Mouse (Mus musculus): ENCODE measurements around the gene Snrnp25. TPM values are rescaled to one million over a fixed set of nuclear protein-coding genes. Genes with fewer than 3 reads are reported as not detected.

Snrnp25 gene
- polyA plus RNA-seq, 1 experiment from 2014 or later, result 45.6 TPM

DNA sequence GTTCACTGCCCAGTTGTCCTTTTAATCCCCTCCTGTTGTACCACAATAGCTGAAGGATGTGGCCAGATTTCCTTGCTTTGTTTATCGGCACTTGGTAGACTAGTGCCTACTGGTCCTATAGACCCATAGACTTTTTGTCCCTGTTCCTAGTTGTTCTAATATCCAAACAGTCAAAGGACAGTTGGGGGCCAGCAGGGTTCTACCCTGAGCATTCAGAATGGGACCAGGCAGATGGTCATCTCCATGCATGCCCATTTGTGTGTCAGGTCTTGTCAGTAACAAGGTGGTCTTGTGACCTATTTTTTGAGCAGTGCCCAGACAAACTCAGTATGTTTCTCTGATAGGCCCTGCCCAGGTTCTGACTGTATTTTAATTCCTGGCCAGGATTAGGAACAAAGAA lies 21.8 kb downstream of the Snrnp25 start:
- H3K4me1 ChIP-seq, result peaks cover 60% of the 10 kb centered on the region

DNA sequence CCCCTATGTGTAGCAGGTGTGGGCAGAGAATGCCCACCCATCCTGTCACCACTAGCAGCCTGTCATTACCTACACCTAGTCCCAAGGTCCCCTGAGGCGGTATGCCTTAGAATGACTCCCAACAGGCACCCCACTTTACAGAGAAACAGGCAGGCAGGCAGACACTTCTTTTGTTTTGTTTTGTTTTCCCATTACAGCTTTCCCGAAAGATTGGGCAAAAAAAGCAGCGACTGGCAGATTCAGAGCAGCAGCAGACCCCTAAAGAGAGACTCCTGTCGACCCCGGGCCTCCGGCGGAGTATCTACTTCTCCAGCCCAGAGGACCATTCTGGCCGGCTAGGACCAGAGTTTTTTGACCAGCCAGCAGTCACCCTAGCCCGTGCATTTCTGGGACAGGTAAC lies 22.3 kb downstream of the Snrnp25 start:
- 88% methylated on average over 9 of the region's 9 CpGs for WGBS
- H3K9ac ChIP-seq (replicated peaks), result peak overlapping the region; percentile 89
- H3K4me2 ChIP-seq, result peak overlapping the region; percentile 74
- peak overlapping the region; percentile 70; the same call in 1 of the 2 replicates for H3K4me3 ChIP-seq (replicated peaks)
- H3K4me1 ChIP-seq, result peaks cover 55% of the 10 kb centered on the region
- peaks cover 29% of the 10 kb centered on the region for H3K36me3 ChIP-seq
- H3K9me3 ChIP-seq (replicated peaks), result no peaks in the 10 kb centered on the region
- H3K27me3 ChIP-seq (replicated peaks), result peaks cover 11% of the 10 kb centered on the region; the same call in 1 of the 2 replicates
- ATAC-seq (ENCODE audit: low FRiP score), result no peak
- H3K27ac ChIP-seq (replicated peaks), result no peak overlapping the region

More for the DNA sequence above, 21.8 kb downstream of the Snrnp25 start:
- Histone ChIP-seq H3K9ac (replicated peaks) (peak overlapping the region; percentile 89), H3K4me2 (peak overlapping the region; percentile 74), H3K9me3 (replicated peaks) (no peaks in the 10 kb centered on the region), H3K27me3 (replicated peaks) (peaks cover 16% of the 10 kb centered on the region; the same call in 1 of the 2 replicates), H3K27ac (replicated peaks) (peak overlapping the region; percentile 88), H3K36me3 (peaks cover 28% of the 10 kb centered on the region), H3K4me3 (replicated peaks) (peak overlapping the region; percentile 70)
- WGBS, result 44% methylated on average over 1 of the region's 1 CpGs
- no peak; the same call in 1 of the 2 replicates for ATAC-seq (ENCODE audit: low FRiP score)

DNA sequence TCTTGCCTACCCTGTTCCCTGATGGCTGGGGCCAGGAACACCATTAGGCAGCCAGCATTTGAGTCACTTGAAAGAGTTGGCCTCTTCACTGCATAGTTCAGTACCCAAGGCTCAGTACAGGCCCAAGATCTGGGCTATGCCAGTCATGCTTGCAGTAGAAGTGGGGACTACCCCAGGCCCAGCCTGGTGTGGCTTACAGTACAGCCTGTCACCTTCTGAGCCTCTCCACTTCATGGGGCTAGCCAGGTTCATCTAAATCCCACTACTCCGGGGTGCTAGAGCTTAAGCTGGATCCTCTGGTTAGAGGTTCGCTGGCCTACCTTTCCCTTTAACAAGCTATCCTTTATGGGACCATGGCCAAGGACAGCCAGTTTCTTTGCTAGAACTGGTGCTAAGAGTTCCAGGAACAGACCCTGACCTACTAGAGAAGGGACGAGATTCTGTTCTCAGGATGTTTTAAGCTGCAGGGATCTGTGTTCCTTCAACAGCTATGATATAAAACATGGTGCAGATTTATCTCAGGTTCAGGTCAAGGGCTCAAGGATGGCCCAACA lies 23.2 kb downstream of the Snrnp25 start:
- 91% methylated on average over 3 of the region's 3 CpGs for WGBS
- H3K9me3 ChIP-seq (replicated peaks), result no peaks in the 10 kb centered on the region
- H3K27ac ChIP-seq (replicated peaks), result no peak overlapping the region
- H3K36me3 ChIP-seq, result peaks cover 33% of the 10 kb centered on the region
- no peak overlapping the region for H3K4me3 ChIP-seq (replicated peaks)
- peaks cover 49% of the 10 kb centered on the region for H3K4me1 ChIP-seq
- ATAC-seq (ENCODE audit: low FRiP score), result no peak
- peaks cover 5% of the 10 kb centered on the region; the same call in 1 of the 2 replicates for H3K27me3 ChIP-seq (replicated peaks)
- H3K4me2 ChIP-seq, result no peak overlapping the region
- H3K9ac ChIP-seq (replicated peaks), result no peak overlapping the region

DNA sequence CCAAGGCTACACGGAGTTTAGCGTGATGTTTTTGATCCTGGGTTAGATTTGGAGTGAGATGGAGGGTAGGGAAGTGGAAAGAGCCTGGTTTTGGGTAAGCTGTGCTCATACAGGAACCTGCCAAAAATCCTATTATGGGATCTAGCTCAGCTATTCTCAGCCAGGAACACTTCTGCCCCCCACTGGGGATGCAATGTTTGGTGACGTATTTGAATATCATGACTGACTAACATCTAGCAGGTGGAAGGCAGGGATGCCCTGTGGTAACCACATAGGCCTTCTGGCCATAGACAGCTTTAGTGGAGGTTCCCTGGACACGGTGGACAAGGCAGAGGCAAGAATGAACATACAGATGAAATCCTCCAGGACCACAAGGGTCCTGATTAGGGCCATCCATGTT lies 25.0 kb downstream of the Snrnp25 start:
- no peak overlapping the region for H3K9ac ChIP-seq (replicated peaks)
- peaks cover 55% of the 10 kb centered on the region for H3K4me1 ChIP-seq
- no peaks in the 10 kb centered on the region for H3K27me3 ChIP-seq (replicated peaks)
- no peak overlapping the region for H3K4me2 ChIP-seq
- H3K4me3 ChIP-seq (replicated peaks), result no peak overlapping the region
- 77% methylated on average over 4 of the region's 4 CpGs for WGBS
- peaks cover 45% of the 10 kb centered on the region for H3K36me3 ChIP-seq
- ATAC-seq (ENCODE audit: low FRiP score), result no peak
- H3K9me3 ChIP-seq (replicated peaks), result no peaks in the 10 kb centered on the region
- no peak overlapping the region for H3K27ac ChIP-seq (replicated peaks)

DNA sequence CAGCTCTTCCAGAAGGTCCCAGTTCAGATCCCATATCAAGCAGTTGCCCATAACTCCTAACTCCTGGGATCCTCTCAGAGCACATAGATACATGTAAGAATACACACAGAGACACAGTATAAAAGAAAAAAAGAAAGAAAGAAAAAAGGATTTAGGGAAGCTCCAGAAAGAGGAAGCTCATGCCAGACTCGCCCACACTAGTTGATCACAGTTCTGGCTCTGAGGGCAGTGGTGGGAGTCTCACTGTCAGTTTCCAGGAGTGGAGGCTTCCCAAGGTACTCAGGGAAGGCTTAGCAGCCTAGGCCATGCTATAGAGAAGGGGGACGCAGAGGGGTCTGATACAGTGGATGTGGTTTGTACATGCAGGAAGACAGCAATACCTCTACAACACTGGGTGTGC lies 25.9 kb downstream of the Snrnp25 start:
- H3K4me1 ChIP-seq, result peaks cover 55% of the 10 kb centered on the region

DNA sequence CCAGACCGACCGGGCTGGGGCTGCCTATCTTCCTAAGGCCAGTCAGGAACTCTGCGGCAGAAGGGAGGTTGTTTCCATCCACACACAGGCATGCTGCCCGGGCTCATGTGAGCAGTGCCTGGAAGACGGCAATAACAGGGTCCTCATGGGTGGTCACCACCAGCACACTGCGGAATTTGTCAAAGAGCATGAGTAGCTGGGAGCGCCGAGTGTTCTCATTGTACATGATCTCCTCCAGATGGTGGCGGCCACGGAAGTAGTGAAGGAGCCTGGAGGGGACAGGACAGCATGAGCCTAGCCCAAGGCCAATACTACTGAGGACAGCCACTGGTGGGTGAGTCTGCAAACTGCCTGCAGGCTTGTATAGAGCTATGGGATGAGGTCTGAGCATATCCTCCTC lies 27.6 kb downstream of the Snrnp25 start:
- H3K36me3 ChIP-seq, result peaks cover 45% of the 10 kb centered on the region
- 71% methylated on average over 10 of the region's 10 CpGs for WGBS
- no peaks in the 10 kb centered on the region for H3K9me3 ChIP-seq (replicated peaks)
- no peak overlapping the region for H3K9ac ChIP-seq (replicated peaks)
- no peak for ATAC-seq (ENCODE audit: low FRiP score)
- no peaks in the 10 kb centered on the region for H3K27me3 ChIP-seq (replicated peaks)
- no peak overlapping the region for H3K4me3 ChIP-seq (replicated peaks)
- H3K4me2 ChIP-seq, result no peak overlapping the region
- H3K27ac ChIP-seq (replicated peaks), result no peak overlapping the region
- peaks cover 57% of the 10 kb centered on the region for H3K4me1 ChIP-seq

More for the DNA sequence above, 25.9 kb downstream of the Snrnp25 start:
- Histone ChIP-seq H3K4me2 (no peak overlapping the region), H3K4me3 (replicated peaks) (no peak overlapping the region), H3K27ac (replicated peaks) (no peak overlapping the region), H3K36me3 (peaks cover 45% of the 10 kb centered on the region), H3K27me3 (replicated peaks) (no peaks in the 10 kb centered on the region), H3K9ac (replicated peaks) (no peak overlapping the region), H3K9me3 (replicated peaks) (no peaks in the 10 kb centered on the region)
- 92% methylated on average over 2 of the region's 2 CpGs for WGBS
- ATAC-seq (ENCODE audit: low FRiP score), result no peak

DNA sequence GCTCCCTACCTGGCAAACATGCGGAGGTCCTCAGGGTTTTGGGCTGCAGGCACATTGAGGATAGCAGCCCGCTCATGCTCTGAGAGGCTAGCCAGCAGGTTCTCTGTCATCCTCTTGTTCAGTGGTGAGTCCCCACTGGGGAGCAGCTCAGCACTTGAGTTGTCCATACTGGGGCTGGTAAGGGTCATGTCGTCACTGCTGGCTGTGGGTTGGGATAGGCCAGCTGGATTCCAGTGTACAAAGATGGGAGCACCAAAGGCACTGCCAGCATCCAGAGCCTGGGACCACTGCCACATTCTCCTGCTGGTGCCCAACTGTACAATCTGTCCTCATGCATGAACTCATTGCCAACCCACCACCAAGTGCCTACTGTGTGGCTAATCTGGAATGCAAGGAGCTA lies 28.7 kb downstream of the Snrnp25 start:
- WGBS, result 85% methylated on average over 3 of the region's 3 CpGs
- Histone ChIP-seq H3K4me1 (peaks cover 53% of the 10 kb centered on the region), H3K36me3 (peaks cover 38% of the 10 kb centered on the region), H3K9me3 (replicated peaks) (no peaks in the 10 kb centered on the region), H3K27me3 (replicated peaks) (no peaks in the 10 kb centered on the region), H3K9ac (replicated peaks) (no peak overlapping the region), H3K4me3 (replicated peaks) (no peak overlapping the region), H3K4me2 (no peak overlapping the region), H3K27ac (replicated peaks) (no peak overlapping the region; the same call in 1 of the 2 replicates)
- ATAC-seq (ENCODE audit: low FRiP score), result no peak

DNA sequence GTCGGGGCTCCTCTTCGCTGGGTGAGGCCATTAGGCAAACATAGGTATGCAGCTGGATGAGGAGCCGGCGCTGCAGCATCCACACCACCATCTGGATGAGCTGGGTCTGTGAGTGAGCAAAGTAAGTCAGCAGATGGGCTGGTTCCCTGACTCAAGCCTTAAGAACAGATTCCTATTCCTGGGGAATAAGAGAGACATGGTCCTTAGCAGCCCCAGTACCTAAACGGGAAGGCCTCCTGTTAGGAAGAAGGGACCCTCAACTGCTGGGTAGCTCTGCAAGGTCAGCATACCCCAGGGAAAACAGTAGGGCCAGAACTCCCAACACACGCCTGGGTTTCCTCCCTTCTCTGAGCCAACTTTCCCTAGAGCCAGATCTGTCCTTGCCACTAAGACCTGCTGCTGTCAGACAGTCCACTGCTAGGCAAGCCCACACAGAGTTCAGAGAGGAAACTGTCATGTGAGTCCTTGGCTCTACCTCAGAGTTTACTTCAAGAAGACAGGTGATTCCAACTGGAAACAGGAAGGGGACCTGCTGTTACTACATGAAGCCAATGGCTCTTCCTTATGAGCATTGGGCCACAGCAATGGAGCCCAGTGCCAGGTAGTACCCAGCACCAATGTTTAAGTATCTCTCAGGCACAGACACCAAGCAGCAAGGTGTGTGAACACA lies 29.7 kb downstream of the Snrnp25 start:
- 89% methylated on average over 6 of the region's 6 CpGs for WGBS

DNA sequence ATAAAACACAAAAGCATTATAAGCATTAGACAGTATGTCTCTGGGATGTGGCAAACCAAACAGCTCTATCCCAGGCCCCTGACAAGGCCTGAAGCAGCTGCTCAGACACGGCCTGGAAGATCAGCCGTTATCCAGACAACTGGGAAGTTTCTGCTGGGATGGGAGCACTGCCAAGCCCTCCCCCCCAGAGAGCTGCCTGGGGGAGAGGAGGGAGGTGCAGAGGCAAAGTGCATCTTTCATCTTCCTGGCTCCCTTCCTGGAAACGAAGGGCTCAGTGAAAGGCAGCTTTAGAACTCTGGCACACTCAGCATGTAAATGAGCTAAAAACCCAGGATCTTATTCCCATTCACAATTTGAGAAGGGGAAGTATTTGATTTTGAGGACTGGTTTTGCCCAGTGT lies 30.4 kb downstream of the Snrnp25 start:
- peak; percentile 65 for ATAC-seq (ENCODE audit: low FRiP score)
- no peaks in the 10 kb centered on the region for H3K9me3 ChIP-seq (replicated peaks)
- peaks cover 44% of the 10 kb centered on the region for H3K36me3 ChIP-seq
- no peak overlapping the region for H3K9ac ChIP-seq (replicated peaks)
- no peak overlapping the region for H3K4me2 ChIP-seq
- H3K4me3 ChIP-seq (replicated peaks), result no peak overlapping the region
- H3K27ac ChIP-seq (replicated peaks), result peak overlapping the region; percentile 68
- peaks cover 53% of the 10 kb centered on the region for H3K4me1 ChIP-seq
- 31% methylated on average over 3 of the region's 3 CpGs for WGBS
- H3K27me3 ChIP-seq (replicated peaks), result no peaks in the 10 kb centered on the region

More for the DNA sequence above, 29.7 kb downstream of the Snrnp25 start:
- Histone ChIP-seq H3K4me3 (replicated peaks) (no peak overlapping the region), H3K27ac (replicated peaks) (peak overlapping the region; percentile 68), H3K9ac (replicated peaks) (no peak overlapping the region), H3K27me3 (replicated peaks) (no peaks in the 10 kb centered on the region), H3K9me3 (replicated peaks) (no peaks in the 10 kb centered on the region), H3K4me2 (no peak overlapping the region), H3K36me3 (peaks cover 43% of the 10 kb centered on the region), H3K4me1 (peaks cover 53% of the 10 kb centered on the region)
- no peak for ATAC-seq (ENCODE audit: low FRiP score)

DNA sequence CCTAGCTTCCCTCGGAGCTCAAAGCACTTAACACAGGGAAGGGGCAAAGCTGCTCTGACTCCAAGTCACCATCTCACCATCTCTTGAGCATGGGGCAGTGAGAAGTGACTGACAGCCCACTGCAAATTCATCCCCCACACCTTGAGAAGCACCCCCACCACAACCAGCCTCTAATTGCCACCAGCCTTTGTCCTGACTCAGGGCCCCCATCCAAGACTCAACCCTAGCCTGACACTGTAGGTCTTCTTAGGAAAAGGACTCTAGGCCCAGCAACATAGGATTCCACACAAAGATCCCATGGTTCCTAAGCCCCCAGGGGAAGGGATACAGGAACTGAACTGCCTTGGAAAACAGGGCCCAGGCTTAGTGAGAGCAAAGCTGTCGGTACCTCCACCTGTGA lies 30.9 kb downstream of the Snrnp25 start:
- Histone ChIP-seq H3K4me3 (replicated peaks) (no peak overlapping the region), H3K9ac (replicated peaks) (no peak overlapping the region), H3K4me2 (no peak overlapping the region), H3K27me3 (replicated peaks) (no peaks in the 10 kb centered on the region), H3K27ac (replicated peaks) (peak overlapping the region; percentile 68), H3K4me1 (peaks cover 53% of the 10 kb centered on the region), H3K9me3 (replicated peaks) (no peaks in the 10 kb centered on the region), H3K36me3 (peaks cover 43% of the 10 kb centered on the region)
- WGBS, result 64% methylated on average over 2 of the region's 2 CpGs
- ATAC-seq (ENCODE audit: low FRiP score), result peak; percentile 5; the same call in 1 of the 2 replicates

DNA sequence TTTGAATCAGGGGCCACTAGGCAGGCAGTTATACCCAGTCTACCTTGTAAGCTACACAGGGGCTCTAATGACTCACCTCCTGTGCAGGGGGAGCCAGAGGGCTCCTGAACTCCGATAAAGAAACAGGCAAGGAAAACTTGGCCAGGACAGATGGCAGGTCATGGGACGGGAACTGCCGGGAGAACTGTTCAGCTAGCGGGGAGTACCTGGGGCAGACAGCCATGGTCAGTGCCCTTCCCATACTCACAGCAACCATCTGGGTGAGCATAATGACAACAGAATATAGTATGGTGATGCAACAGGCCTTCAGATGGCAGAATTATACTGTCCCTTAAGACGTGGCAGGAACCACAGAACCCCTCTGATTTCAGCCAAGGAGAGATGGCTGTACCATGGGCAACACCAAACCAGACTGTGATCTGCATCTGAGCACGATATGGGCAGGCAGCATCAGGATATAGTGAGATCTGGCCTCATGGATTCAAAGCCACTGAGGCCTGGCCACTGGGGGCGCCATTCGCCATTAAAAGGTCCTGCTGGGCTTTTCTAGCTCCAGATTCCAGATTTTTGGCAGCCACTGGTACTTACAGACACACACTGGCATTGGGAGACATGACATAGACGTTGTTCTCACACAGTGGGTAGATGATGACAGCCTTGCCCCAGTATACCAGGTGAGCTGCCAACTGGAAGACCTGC lies 31.6 kb downstream of the Snrnp25 start:
- WGBS, result 58% methylated on average over 9 of the region's 9 CpGs
- H3K27ac ChIP-seq (replicated peaks), result peak overlapping the region; percentile 68
- H3K27me3 ChIP-seq (replicated peaks), result no peaks in the 10 kb centered on the region
- no peaks in the 10 kb centered on the region for H3K9me3 ChIP-seq (replicated peaks)
- no peak overlapping the region for H3K4me3 ChIP-seq (replicated peaks)
- no peak overlapping the region for H3K4me2 ChIP-seq
- peaks cover 53% of the 10 kb centered on the region for H3K4me1 ChIP-seq
- peaks cover 43% of the 10 kb centered on the region for H3K36me3 ChIP-seq
- ATAC-seq (ENCODE audit: low FRiP score), result no peak
- H3K9ac ChIP-seq (replicated peaks), result no peak overlapping the region

DNA sequence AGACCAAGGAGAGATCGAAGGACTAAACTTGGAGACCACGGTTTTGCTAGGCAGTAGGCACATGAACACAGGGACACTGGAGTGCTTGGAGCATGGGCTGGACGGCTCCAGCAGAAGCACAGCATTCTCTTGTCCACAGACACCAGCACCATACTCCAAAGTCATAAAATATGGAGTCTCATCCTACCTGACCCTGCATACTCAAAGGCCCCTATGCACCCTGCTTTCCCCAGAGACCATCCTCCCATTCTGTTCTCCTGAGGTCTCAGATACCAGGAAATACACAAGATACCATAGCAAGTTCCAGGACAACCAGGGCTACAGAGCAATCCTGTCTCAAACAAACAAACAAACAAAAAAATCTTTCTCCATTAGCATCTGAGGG lies 32.2 kb downstream of the Snrnp25 start:
- H3K27ac ChIP-seq (replicated peaks), result peak overlapping the region; percentile 48
- H3K27me3 ChIP-seq (replicated peaks), result no peaks in the 10 kb centered on the region
- no peak overlapping the region for H3K4me2 ChIP-seq
- H3K9ac ChIP-seq (replicated peaks), result no peak overlapping the region
- peaks cover 40% of the 10 kb centered on the region for H3K36me3 ChIP-seq
- ATAC-seq (ENCODE audit: low FRiP score), result no peak
- 89% methylated on average over 3 of the region's 3 CpGs for WGBS
- peaks cover 53% of the 10 kb centered on the region for H3K4me1 ChIP-seq
- no peak overlapping the region for H3K4me3 ChIP-seq (replicated peaks)
- no peaks in the 10 kb centered on the region for H3K9me3 ChIP-seq (replicated peaks)

Measured in neural tube, embryonic 15.5 days (tissue).